Mouse (Mus musculus): ENCODE data around the gene Smtnl2.
"Not testable (repeated sequence)": the region's sequence is repeated elsewhere in the genome, so short reads cannot be mapped to it uniquely, and the experiment has no call there.

Gene Smtnl2

DNA sequence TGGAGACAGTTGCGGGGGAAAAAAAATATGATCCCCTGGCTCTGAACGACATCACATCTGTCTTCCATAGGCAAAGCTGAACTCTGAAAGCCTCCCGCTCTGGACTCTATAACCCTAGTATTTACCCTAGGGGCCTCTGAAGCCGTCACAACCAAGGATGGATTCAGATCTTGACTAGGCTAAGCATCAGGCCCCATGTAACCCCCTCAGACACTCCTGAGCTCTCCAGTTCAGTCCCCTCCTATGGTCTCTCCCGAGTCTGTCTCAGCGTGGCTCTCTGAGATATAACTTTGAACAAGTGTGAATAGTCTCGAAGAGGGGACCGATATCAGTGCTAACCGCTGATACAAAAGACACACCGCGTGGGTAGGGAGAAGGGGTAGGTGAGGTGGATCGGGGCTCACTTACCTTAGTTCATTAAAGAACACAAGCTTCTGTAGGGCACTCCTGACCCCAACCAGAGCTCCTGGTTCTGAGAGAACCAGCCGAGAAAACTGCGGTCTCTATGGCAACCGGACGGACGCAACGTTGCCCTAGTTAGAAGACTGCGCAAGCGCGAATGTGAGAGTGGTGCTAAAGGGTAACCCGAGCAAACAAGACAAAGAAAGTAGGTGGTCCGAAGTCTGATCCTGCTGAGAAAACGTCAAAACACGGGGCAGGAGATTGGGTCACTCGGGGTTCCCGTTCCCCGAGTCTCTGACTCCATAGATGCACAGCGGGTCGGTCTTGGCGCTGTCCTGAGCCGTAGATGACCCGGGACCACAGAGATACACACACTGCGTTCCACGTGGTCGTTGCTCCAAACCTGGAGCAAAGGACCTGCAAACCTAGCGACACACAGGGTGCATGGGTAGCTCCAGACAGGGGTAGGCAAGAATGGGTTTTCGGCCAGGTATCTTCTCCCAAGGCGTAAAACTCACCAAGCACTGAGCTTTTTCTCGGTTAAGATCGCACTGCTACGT lies 49.8 kb downstream of the Smtnl2 start:
- DNase-seq (ENCODE audit: low spot score in 2 of 2), result peak in 1 of 2 experiments; percentile 53

GRCm38 (mm10) chr11:72354971-72355728 lies 56.4 kb downstream of the Smtnl2 start:
- peak; percentile 42 to 64 for DNase-seq (ENCODE audit: low spot score in 2 of 2)

DNA sequence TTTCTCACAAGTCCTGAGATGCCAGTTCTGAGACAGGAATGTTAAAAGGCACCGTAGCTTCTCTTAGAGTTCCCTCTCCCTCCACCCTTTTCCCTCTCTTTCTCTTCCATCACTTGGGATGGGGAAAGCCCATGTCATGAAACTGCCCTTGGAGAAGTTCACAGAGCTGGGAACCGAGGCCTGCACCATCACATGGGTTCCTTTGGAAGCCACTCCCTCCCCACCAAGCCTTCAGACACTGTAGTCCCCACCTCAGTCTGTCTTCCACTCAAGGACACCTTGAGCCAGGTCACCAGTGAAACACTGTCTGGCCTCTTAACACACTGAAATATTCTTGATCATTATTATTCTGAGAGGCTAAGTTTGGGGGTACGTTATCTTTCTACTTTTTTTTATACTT lies 58.3 kb downstream of the Smtnl2 start:
- no peak for DNase-seq (ENCODE audit: low spot score in 2 of 2)

- no peak for DNase-seq (ENCODE audit: low spot score in 2 of 2)
Measured at GRCm38 (mm10) chr11:72352272-72352671, 59.2 kb downstream of the Smtnl2 start.

GRCm38 (mm10) chr11:72349652-72350051 lies 61.9 kb downstream of the Smtnl2 start:
- no peak for DNase-seq (ENCODE audit: low spot score in 2 of 2)

DNA sequence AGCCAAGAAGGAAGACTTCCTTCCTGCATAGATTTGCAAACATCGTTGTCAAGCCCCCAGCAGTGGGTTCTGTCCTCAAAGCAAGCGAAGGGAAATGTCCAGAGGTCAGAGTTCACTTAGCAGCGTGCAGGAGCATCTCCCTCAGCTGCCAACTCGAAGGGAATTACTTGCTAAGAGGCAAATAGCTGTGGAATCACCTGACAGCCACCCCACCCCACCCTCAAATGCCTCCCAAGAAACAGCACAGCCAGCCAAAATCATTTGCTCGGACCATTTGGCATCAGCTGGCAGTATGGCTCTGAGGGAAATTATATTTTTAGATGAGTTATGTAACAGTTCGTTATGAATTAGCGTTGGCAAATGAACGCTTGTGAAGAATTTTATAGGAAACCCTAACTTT lies 62.5 kb downstream of the Smtnl2 start:
- DNase-seq (ENCODE audit: low spot score in 2 of 2), result no peak

GRCm38 (mm10) chr11:72348563-72348962 lies 63.0 kb downstream of the Smtnl2 start:
- DNase-seq (ENCODE audit: low spot score in 2 of 2), result no peak

DNA sequence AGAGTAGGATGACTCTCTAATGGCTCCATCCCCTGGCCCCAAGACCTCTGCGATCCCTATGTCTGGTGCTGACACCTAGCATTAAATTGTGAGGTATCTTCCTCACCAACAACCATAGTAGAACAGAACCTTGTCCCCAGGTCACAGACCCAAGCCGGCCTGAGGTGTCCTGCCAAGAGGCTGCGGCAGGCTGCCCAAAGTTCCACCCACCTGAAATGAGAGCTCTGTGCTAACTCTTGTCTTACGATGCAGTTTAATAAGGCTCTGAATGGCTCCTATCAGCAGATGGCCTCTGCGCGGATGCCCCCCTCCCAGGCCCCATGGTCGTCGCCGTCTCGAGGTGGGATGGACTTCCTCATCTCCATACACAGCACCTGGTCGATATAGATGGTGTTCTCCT lies 67.0 kb downstream of the Smtnl2 start:
- no peak for DNase-seq (ENCODE audit: low spot score in 2 of 2)

DNA sequence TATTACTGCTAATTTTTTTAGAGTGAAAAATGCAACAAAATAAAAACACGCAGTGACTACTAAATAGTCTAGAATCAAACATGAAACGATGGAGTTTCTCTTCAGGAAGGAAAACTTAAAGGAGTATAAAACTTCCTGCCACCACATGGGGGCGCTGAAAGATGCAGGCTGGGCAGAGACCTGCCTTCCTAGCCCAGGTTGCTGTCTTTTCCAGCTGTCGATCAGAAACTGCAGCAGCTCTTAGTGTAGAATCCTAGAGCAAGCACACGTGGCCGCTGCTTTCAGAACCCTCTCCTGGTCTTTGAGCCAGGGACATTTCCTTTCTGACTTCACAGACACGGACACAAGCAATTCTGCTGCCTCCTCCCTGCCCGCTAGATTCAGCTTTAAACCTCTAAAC lies 67.6 kb downstream of the Smtnl2 start:
- DNase-seq (ENCODE audit: low spot score in 2 of 2), result no peak

DNA sequence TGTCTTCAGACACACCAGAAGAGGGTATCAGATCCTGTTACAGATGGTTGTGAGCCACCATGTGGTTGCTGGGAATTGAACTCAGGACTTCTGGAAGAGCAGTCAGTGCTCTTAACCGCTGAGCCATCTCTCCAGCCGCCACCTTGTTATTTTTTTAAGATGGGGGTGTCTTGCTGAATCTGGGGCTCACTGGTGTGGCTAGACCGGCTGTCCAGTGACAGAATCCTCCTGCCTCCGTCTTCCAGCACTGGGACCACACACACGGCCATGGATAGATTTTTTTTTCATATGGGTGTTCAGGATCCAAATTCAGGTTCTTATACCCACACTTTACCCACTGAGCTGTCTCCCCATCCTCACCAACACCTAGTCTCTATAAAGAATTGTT lies 68.3 kb downstream of the Smtnl2 start:
- DNase-seq (ENCODE audit: low spot score in 2 of 2), result not testable (repeated sequence)

DNA sequence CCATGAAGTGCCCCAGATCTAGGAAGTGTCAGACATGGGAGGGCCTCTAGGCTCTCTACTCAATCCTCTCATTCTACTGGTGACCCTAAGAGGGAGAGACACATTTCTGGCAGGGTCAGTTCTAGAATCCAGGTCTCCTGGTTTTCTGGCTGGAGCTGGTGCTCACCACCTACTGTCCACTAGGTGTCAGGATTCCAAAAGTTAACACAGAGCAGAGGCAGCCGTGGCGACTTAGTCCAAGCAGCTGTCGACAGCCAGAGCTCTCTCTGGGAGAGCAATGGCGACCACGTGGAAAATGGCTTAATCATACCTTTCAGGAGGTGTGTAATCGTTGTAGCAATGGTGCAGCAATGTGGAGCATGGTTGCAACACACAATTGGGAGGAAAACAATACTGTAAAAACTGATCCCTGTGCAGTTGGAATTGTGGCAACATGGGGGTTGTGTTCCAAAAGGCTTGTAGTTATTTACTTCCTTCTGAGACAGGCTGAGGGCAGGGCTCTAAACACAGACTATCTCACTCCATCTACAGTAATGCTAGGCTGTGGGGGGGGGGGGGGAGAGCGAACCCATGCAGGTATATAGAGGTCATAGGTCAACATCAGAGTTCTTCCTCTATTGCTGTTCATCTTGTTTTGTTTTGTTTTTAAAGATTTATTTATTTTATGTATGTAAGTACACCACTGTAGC lies 68.8 kb downstream of the Smtnl2 start:
- peak; percentile 49 to 63 for DNase-seq (ENCODE audit: low spot score in 2 of 2)

GRCm38 (mm10) chr11:72339716-72340115 lies 71.8 kb downstream of the Smtnl2 start:
- no peak for DNase-seq (ENCODE audit: low spot score in 2 of 2)
